Comparison of ENCODE assay signal across 10 mouse cellular contexts in genomic region chr11:113803321-113803941, GRCm38 (mm10). TPM values are rescaled to one million over a fixed set of nuclear protein-coding genes. Genes with fewer than 3 reads are reported as not detected.
DNase-seq lines count a peak whose midpoint lies in the region; ATAC-seq and TF ChIP-seq lines count a peak whose summit lies in the region.
"Had no signal": no experiment of that assay in that cellular context is flagged by ENCODE, and none has a peak within 500 bp of the region (broad histone marks: within the 10 kb centered on the region; RNA-seq: fewer than 3 reads in every experiment).

No protein-coding gene starts in this region.

- no peaks in the 10 kb centered on the region for H3K9me3 ChIP-seq in CH12.LX (replicated peaks; ENCODE audit: low read length)

- H3K79me2 ChIP-seq in CH12.LX (replicated peaks; ENCODE audit: control insufficient read depth, extremely low read depth, insufficient read depth, poor library complexity, severe bottlenecking): no peaks in the 10 kb centered on the region

- no peak overlapping the region for H3K9ac ChIP-seq in CH12.LX (ENCODE audit: insufficient read depth, low read depth)

- no peak for TF ChIP-seq CTCF in gastrocnemius, adult 2 months (IDR thresholded peaks at IDR 0.05)
- TF ChIP-seq CTCF in CH12.LX (conservative IDR thresholded peaks at IDR 0.05 in 1 of 2, IDR thresholded peaks at IDR 0.05 in 1 of 2; ENCODE audit: low read depth in 2 of 2, low read length in 2 of 2): no peak

- in situ Hi-C loops in CH12.LX (cut with MboI; ENCODE audit: low pct_ligation_motif_present, low pct_unique_long_range_greater_than_20kb, low sequenced_read_pairs): loop anchor here (25.0 kb wide), 2 partner anchors 516 to 616 kb away; no protein-coding TSS in a partner anchor

- no peaks in the 10 kb centered on the region for H3K36me3 ChIP-seq in CH12.LX (replicated peaks in 1 of 2; ENCODE audit: control insufficient read depth in 1 of 2, insufficient read depth in 1 of 2, low read length in 1 of 2)
- H3K36me3 ChIP-seq: G1E had no signal

- dilution Hi-C loops in CH12.LX (cut with MboI; ENCODE audit: extremely low pct_ligation_motif_present, extremely low pct_unique_long_range_greater_than_20kb, low sequenced_read_pairs): no loop called here

- no peaks in the 10 kb centered on the region for H3K27me3 ChIP-seq in CH12.LX (replicated peaks)

- H3K4me1 ChIP-seq in CH12.LX (ENCODE audit: control insufficient read depth in 1 of 2, insufficient read depth in 2 of 2): no peaks in the 10 kb centered on the region

- peak overlapping the region; percentile 24; the same call in 1 of the 2 replicates for H3K27ac ChIP-seq in gastrocnemius, adult 2 months
- H3K27ac ChIP-seq in CH12.LX (ENCODE audit: insufficient read depth, low read depth): no peak overlapping the region
- H3K27ac ChIP-seq: hindbrain, postnatal 0 days had no signal

- DNase-seq in gastrocnemius, adult 2 months: no peak
- DNase-seq in gastrocnemius, adult 8-10 months (ENCODE audit: low spot score in 2 of 2): no peak
- peak; percentile 67 for DNase-seq in CH12.LX (ENCODE audit: extremely low read depth)
- DNase-seq in lung, postnatal 36 days: peak; percentile 62
- DNase-seq in gastrocnemius, postnatal 36 days: no peak
- DNase-seq in cerebellum, adult 8-10 months: no peak
- DNase-seq in urinary bladder, postnatal 14 days (ENCODE audit: low spot score): no peak

- intact Hi-C loops in gastrocnemius, adult 2 months (cut with DNase I): no loop called here
- intact Hi-C loops in gastrocnemius, postnatal 36 days (cut with DNase I): no loop called here

- TF ChIP-seq RAD21 in CH12.LX (IDR thresholded peaks at IDR 0.05; ENCODE audit: low read depth, low read length): no peak

- H3K4me2 ChIP-seq in CH12.LX (ENCODE audit: insufficient read depth, low read depth, poor library complexity, severe bottlenecking): no peak overlapping the region

- peak; percentile 58 for ATAC-seq in inflammation-experienced regulatory T-cells, adult 6 months
- ATAC-seq: hindbrain, postnatal 0 days had no signal

- no peak for TF ChIP-seq POLR2A in CH12.LX (IDR thresholded peaks at IDR 0.05; ENCODE audit: low read depth, low read length)

- no peak overlapping the region for H3K4me3 ChIP-seq in gastrocnemius, adult 2 months
- no peak overlapping the region for H3K4me3 ChIP-seq in CH12.LX (replicated peaks in 1 of 3; ENCODE audit: low read depth in 2 of 3, low read length in 2 of 3, poor library complexity in 1 of 3)

- no peak for TF ChIP-seq EP300 in CH12.LX (IDR thresholded peaks at IDR 0.05; ENCODE audit: low read length)

TF ChIP-seq in CH12.LX, 34 proteins besides CTCF, POLR2A, EP300 and RAD21:
- no peak for TF ChIP-seq MAZ (IDR thresholded peaks at IDR 0.05; ENCODE audit: low read depth, low read length)
- TF ChIP-seq E2F4 (IDR thresholded peaks at IDR 0.05; ENCODE audit: insufficient replicate concordance, low read depth, low read length): no peak
- TF ChIP-seq MEF2A (IDR thresholded peaks at IDR 0.05; ENCODE audit: borderline replicate concordance, low read depth, low read length): no peak
- TF ChIP-seq CHD1 (IDR thresholded peaks at IDR 0.05; ENCODE audit: low read depth, low read length): no peak
- no peak for TF ChIP-seq JUND (conservative IDR thresholded peaks at IDR 0.05; ENCODE audit: low read depth, low read length)
- TF ChIP-seq CHD2 (IDR thresholded peaks at IDR 0.05; ENCODE audit: low read length): peak; percentile 92

RNA-seq across cellular contexts. Expression of gene Cdc42ep4, which starts 51.8 kb away (rescaled TPM):
- 1 to 10 TPM; 5.2 to 9.1 TPM for total RNA-seq in gastrocnemius, adult 2 months (2021)
- 1 to 10 TPM; 2.8 to 6.4 (median 5.0) TPM for total RNA-seq in gastrocnemius, adult 8-10 months (2022)
- 2.6 and 3.4 TPM in 2 replicates for total RNA-seq in CH12.LX (2012; rRNA removed)
- total RNA-seq in CH12.LX (2014; rRNA removed): 2.3 TPM in 2 replicates
- polyA plus RNA-seq in CH12.LX (2012; ENCODE audit: insufficient read length, low read depth): 6.7 and 8.1 TPM in 2 replicates
- polyA plus RNA-seq in inflammation-experienced regulatory T-cells, adult 6 months (2017; shearing (Covaris generic)): 1 to 10 TPM; 1.2 to 2.9 (median 1.5) TPM
- total RNA-seq in gastrocnemius, postnatal 36 days (2021): 1 to 10 TPM; 4.9 to 6.8 TPM

Comparison
In these comparisons a context has a peak if more than half of its experiments do, and no peak if none do; other contexts are left out.
1. DNase-seq: peak in CH12.LX (single experiment) and lung, postnatal 36 days (single experiment); none in gastrocnemius, adult 2 months (single experiment), gastrocnemius, adult 8-10 months (0 of 2), gastrocnemius, postnatal 36 days (0 of 2), cerebellum, adult 8-10 months (single experiment) and urinary bladder, postnatal 14 days (single experiment).